Mouse (Mus musculus) E14TG2a.4 (cell line): Measurements from ENCODE around the gene Cntn2.

Experiments used
- H3K27me3 ChIP-seq: 2 replicates; pipeline ENCODE4 v1.6.1; 2014; ENCODE audit warnings: low read length, control low read depth; ENCODE audit not compliant: insufficient read depth
- H3K36me3 ChIP-seq: 2 replicates; pipeline ENCODE4 v1.6.1; 2014; ENCODE audit warnings: low read length, control low read depth; ENCODE audit not compliant: insufficient read depth
- H3K4me1 ChIP-seq: replicated peaks from 2 replicates; pipeline ENCODE4 v1.6.1; 2014; ENCODE audit warnings: low read depth, low read length, control low read depth
- H3K4me3 ChIP-seq: replicated peaks from 2 replicates; pipeline ENCODE4 v1.5.1; 2014; ENCODE audit warnings: mild to moderate bottlenecking, low read length
- H3K9me3 ChIP-seq: 2 replicates; pipeline ENCODE4 v1.6.1; 2014; ENCODE audit warnings: low read length, control low read depth
- CTCF ChIP-seq: conservative IDR thresholded peaks from 2 replicates; pipeline ENCODE4 v1.5.1; 2014; ENCODE audit warnings: low read length
- NANOG ChIP-seq: IDR thresholded peaks from 2 replicates; pipeline ENCODE4 v1.6.1; 2014; ENCODE audit warnings: borderline replicate concordance, low read length, mixed read lengths
- POU5F1 ChIP-seq: IDR thresholded peaks from 2 replicates; pipeline ENCODE4 v1.6.1; 2014; ENCODE audit warnings: low read length, borderline replicate concordance

Cntn2 gene

DNA sequence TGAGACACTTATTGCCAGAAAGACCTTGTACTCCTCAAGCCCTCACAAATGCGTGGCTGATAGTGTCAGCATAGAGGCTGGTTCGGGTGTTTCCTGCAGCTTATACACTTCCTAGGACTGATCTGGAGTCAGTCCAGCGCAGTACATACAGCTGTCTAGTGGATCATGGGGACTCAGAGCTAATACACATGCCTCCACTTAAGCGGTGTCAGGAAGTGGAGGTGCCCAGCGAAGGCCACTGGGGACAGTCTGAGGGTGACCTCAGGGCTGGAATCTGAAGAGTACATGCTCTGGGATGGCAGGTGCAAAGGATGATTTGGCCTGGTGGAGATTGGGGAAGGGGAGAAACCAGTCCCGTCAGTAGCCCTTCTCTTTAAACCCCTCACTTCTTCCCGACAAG lies 2.4 kb downstream of the Cntn2 start:
- TF ChIP-seq POU5F1 (no peak), NANOG (no peak), CTCF (no peak)
- Histone ChIP-seq H3K9me3 (no peaks in the 10 kb centered on the region), H3K36me3 (no peaks in the 10 kb centered on the region), H3K4me3 (peak overlapping the region; percentile 17), H3K4me1 (peaks cover 37% of the 10 kb centered on the region), H3K27me3 (peaks cover 37% of the 10 kb centered on the region)

DNA sequence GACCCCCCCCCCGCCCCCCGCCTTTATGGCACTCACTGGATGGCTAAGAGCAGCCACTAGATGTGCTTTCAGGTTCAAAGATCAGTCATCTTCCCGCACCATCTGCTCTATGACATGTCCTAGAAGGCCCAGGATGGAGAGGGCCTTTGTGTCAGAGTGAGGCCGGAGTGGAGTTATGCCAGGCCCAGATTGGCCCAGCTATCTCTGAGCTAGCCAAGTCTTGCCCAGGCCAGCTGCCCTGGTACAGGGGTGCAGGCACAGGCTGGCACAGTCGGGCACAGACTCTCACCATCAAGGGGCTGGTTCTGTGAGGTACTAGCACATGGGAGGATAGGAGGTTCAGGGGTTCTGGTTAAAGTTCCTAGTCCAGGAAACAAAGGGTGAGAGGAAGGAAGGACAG lies 5.3 kb downstream of the Cntn2 start:
- Histone ChIP-seq H3K9me3 (no peaks in the 10 kb centered on the region), H3K4me3 (no peak overlapping the region), H3K4me1 (peaks cover 49% of the 10 kb centered on the region)

DNA sequence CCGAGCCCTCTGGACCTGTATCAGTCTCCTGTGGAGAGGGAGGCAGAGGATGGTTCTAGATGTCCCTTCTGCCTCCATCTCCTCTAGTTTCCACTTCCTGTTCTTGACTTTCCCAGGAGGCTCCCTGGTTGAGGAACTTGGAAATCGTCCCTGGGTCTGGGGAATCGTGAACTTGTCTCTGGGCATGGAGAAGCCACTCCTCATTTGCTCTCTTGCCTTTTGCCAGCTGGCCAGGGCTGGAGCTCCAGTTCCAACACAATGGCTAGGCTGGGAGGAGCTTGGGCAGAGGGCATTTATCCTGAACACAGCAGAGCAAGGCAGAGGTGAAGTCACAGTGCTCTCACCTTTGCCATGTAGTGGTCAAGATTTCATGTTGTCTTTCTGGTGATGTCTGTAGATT lies 6.6 kb downstream of the Cntn2 start:
- H3K36me3 ChIP-seq, result no peaks in the 10 kb centered on the region
- H3K4me3 ChIP-seq, result no peak overlapping the region
- TF ChIP-seq CTCF (no peak), NANOG (no peak), POU5F1 (no peak)
- H3K4me1 ChIP-seq, result peaks cover 37% of the 10 kb centered on the region
- peaks cover 37% of the 10 kb centered on the region for H3K27me3 ChIP-seq
- no peaks in the 10 kb centered on the region for H3K9me3 ChIP-seq

More for the DNA sequence above, 5.3 kb downstream of the Cntn2 start:
- TF ChIP-seq POU5F1 (no peak), NANOG (no peak), CTCF (no peak)
- Histone ChIP-seq H3K27me3 (peaks cover 37% of the 10 kb centered on the region), H3K36me3 (no peaks in the 10 kb centered on the region)

DNA sequence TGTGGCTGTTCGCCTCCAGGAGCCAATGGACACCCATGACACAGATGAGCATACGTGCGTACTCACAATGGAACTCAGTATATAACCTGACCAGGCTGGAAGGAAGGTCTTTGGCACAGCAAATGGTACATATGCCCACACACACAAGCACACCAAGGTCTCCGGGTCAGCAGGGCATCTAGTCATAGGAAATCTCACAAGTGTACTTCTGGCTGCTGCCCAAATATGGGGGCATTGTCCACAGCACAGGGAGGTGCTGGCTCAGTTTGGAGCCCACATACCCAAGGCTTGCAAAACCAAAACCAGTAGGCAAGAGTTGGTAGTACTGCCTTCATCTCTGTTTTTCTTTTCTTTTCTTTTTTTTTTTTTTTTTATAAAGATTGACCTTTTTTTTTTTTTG lies 7.5 kb downstream of the Cntn2 start:
- Histone ChIP-seq H3K36me3 (no peaks in the 10 kb centered on the region), H3K4me3 (no peak overlapping the region), H3K4me1 (peaks cover 39% of the 10 kb centered on the region), H3K27me3 (peaks cover 37% of the 10 kb centered on the region), H3K9me3 (no peaks in the 10 kb centered on the region)
- TF ChIP-seq POU5F1 (no peak), CTCF (no peak), NANOG (no peak)

- Histone ChIP-seq H3K4me3 (no peak overlapping the region), H3K4me1 (peaks cover 32% of the 10 kb centered on the region), H3K36me3 (no peaks in the 10 kb centered on the region), H3K27me3 (peaks cover 37% of the 10 kb centered on the region), H3K9me3 (no peaks in the 10 kb centered on the region)
- no peak for TF ChIP-seq NANOG
- no peak for TF ChIP-seq POU5F1
- no peak for TF ChIP-seq CTCF
Measured at GRCm38 (mm10) chr1:132533840-132534239, 9.2 kb downstream of the Cntn2 start.

GRCm38 (mm10) chr1:132532521-132532920 lies 10.5 kb downstream of the Cntn2 start:
- TF ChIP-seq CTCF (no peak), POU5F1 (no peak), NANOG (no peak)
- H3K36me3 ChIP-seq, result no peaks in the 10 kb centered on the region
- peaks cover 32% of the 10 kb centered on the region for H3K4me1 ChIP-seq
- H3K4me3 ChIP-seq, result no peak overlapping the region
- no peaks in the 10 kb centered on the region for H3K9me3 ChIP-seq
- H3K27me3 ChIP-seq, result peaks cover 32% of the 10 kb centered on the region

- H3K9me3 ChIP-seq, result no peaks in the 10 kb centered on the region
- peaks cover 32% of the 10 kb centered on the region for H3K27me3 ChIP-seq
- peaks cover 33% of the 10 kb centered on the region for H3K4me1 ChIP-seq
- no peak overlapping the region for H3K4me3 ChIP-seq
- TF ChIP-seq CTCF (no peak), POU5F1 (no peak), NANOG (no peak)
- no peaks in the 10 kb centered on the region for H3K36me3 ChIP-seq
Measured at GRCm38 (mm10) chr1:132530631-132531191, 12.3 kb downstream of the Cntn2 start.

DNA sequence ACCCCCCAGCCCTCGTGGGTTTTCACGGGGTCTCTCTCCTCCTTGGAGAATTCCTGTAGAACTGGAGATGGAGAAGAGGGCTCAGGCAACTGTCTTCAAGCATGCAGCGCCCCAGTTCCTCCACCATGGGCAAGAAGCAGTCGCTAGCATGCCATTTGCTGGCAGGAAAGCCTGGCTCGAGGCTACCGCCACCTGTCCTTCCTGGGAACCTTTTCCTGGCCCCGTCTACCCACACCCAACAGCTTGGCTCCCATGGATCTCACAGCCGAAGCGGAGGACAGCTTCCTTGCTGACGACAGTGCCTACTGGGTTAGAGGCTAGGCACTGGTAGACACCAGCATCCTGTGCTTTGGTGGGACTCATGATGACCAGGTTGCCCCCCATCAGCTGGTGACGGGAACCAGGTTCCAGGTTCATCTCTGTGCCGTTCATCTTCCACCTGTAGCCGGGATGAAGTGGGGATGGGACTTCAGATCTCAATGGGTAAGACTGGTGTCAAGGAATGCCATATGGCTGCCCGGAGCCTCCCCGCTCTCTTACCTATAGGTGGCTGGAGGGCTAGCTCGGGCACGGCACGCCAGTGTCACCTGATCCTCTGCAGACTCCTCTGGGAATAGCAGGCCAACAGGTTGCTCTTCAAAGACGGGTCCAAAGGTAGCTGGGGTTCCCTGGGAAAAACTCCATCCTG lies 14.3 kb downstream of the Cntn2 start:
- TF ChIP-seq NANOG, result no peak
- TF ChIP-seq CTCF, result no peak
- TF ChIP-seq POU5F1, result no peak
- Histone ChIP-seq H3K4me1 (peaks cover 26% of the 10 kb centered on the region), H3K9me3 (no peaks in the 10 kb centered on the region), H3K27me3 (peaks cover 22% of the 10 kb centered on the region), H3K36me3 (no peaks in the 10 kb centered on the region), H3K4me3 (no peak overlapping the region)

DNA sequence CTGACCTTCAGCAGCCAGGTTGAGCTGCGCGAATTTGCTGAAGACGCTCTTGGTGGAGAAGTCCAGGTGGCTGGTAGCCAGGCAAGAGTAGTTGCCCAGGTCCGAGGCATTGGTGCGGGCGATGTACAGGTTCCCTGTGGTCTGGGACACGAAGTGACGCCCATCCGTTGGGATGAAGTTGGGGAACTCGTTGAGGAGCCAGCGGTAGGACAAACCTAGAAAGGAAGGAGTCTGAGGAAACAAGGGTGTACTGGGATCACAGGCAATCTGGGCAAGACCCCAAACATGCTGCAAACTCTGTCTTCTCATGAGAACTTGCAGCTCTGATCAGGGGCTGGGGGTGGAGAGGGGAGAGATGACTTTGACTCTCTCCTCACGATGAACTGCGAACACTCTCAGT lies 15.0 kb downstream of the Cntn2 start:
- no peaks in the 10 kb centered on the region for H3K36me3 ChIP-seq
- H3K9me3 ChIP-seq, result no peaks in the 10 kb centered on the region
- H3K4me3 ChIP-seq, result no peak overlapping the region
- TF ChIP-seq POU5F1, result no peak
- no peak for TF ChIP-seq NANOG
- no peak for TF ChIP-seq CTCF
- peaks cover 14% of the 10 kb centered on the region for H3K27me3 ChIP-seq
- H3K4me1 ChIP-seq, result peaks cover 19% of the 10 kb centered on the region
